Mouse (Mus musculus) C2C12 (cell line): ENCODE results near the gene Lrrc75a.

Experiments
- CEBPB ChIP-seq: IDR thresholded peaks from one replicate; pipeline ENCODE4 v1.6.1; 2011; ENCODE audit warnings: low read depth, mild to moderate bottlenecking, control low read depth, moderate library complexity
- CTCF ChIP-seq: IDR thresholded peaks from one replicate; pipeline ENCODE4 v1.5.1; 2011; ENCODE audit not compliant: control insufficient read depth, insufficient read depth, insufficient read length
- MAX ChIP-seq: IDR thresholded peaks from one replicate; pipeline ENCODE4 v1.6.1; 2011; ENCODE audit warnings: mild to moderate bottlenecking, control low read depth
- MYOG ChIP-seq: IDR thresholded peaks from one replicate; pipeline ENCODE4 v1.6.1; 2011; ENCODE audit not compliant: control insufficient read depth, insufficient read length; ENCODE audit errors: extremely low read depth

DNA sequence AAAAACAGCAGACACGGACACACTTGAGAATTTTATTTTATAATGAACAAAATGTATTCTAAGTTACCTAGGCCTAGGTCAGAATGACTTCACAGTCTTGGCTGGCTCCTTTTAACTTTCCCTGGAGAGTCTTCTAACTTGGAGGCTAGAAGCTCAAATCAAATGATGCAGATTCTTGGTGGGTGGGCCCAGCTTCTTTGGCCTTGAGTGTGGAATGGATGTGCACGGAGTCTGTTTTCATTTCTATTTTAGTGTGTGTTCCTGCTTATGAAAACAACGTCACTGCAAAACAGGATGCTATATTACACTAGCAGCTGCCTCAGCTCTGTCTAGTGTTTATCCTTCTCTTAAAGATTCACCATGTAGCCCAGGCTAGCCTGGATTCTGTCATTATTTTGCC, 12.9 kb downstream of the Lrrc75a start:
- TF ChIP-seq CTCF (no peak), MAX (no peak), MYOG (no peak), CEBPB (no peak)
